Mouse (Mus musculus): Measurements from ENCODE around the gene Gm21860. TPM values are rescaled to one million over a fixed set of nuclear protein-coding genes. Genes with fewer than 3 reads are reported as not detected.
"Not testable (repeated sequence)": the region's sequence is repeated elsewhere in the genome, so short reads cannot be mapped to it uniquely, and the experiment has no call there.

Gm21860 gene
- total RNA-seq, 2 experiments from 2014 or later: not detected

GRCm38 (mm10) chrY:90732101-90732542, 22.5 kb downstream of the Gm21860 start:
- DNase-seq: not testable (repeated sequence)

GRCm38 (mm10) chrY:90731593-90731955, 23.0 kb downstream of the Gm21860 start:
- not testable (repeated sequence) for DNase-seq

GRCm38 (mm10) chrY:90730908-90731592, 23.6 kb downstream of the Gm21860 start:
- peak; percentile 17 for DNase-seq

GRCm38 (mm10) chrY:90729816-90730303, 24.8 kb downstream of the Gm21860 start:
- not testable (repeated sequence) for DNase-seq

- not testable (repeated sequence) for DNase-seq
Measured at GRCm38 (mm10) chrY:90728905-90729256, 25.7 kb downstream of the Gm21860 start.

GRCm38 (mm10) chrY:90728251-90728904, 26.2 kb downstream of the Gm21860 start:
- not testable (repeated sequence) for DNase-seq

GRCm38 (mm10) chrY:90727121-90727908, 27.3 kb downstream of the Gm21860 start:
- DNase-seq: not testable (repeated sequence)

GRCm38 (mm10) chrY:90725701-90726451, 28.7 kb downstream of the Gm21860 start:
- not testable (repeated sequence) for DNase-seq

- not testable (repeated sequence) for DNase-seq
Measured at GRCm38 (mm10) chrY:90725166-90725565, 29.5 kb downstream of the Gm21860 start.

- DNase-seq: not testable (repeated sequence)
Measured at GRCm38 (mm10) chrY:90724014-90724709, 30.5 kb downstream of the Gm21860 start.

- DNase-seq: not testable (repeated sequence)
Measured at GRCm38 (mm10) chrY:90723336-90723987, 31.2 kb downstream of the Gm21860 start.

GRCm38 (mm10) chrY:90720505-90720904, 34.1 kb downstream of the Gm21860 start:
- not testable (repeated sequence) for DNase-seq

- DNase-seq: not testable (repeated sequence)
Measured at GRCm38 (mm10) chrY:90719403-90720232, 35.0 kb downstream of the Gm21860 start.

GRCm38 (mm10) chrY:90718583-90719402, 35.8 kb downstream of the Gm21860 start:
- DNase-seq: peak; percentile 25

GRCm38 (mm10) chrY:90718021-90718420, 36.6 kb downstream of the Gm21860 start:
- DNase-seq: not testable (repeated sequence)

GRCm38 (mm10) chrY:90717496-90717895, 37.1 kb downstream of the Gm21860 start:
- not testable (repeated sequence) for DNase-seq
